Mouse (Mus musculus) heart, adult 9 months (tissue): ENCODE measurements around the gene Abcc2.

Experiments used
- DNase-seq, 2 experiments: peaks; one replicate each; pipeline ENCODE4 v3.0.0; 2022; ENCODE audit warnings: low spot score in 2 of 2

Gene Abcc2

GRCm38 (mm10) chr19:43777308-43777707 is 4.7 kb upstream of the Abcc2 start:
- DNase-seq: no peak

GRCm38 (mm10) chr19:43780391-43780790 is 1.6 kb upstream of the Abcc2 start:
- DNase-seq: no peak

GRCm38 (mm10) chr19:43784761-43785160 is 2.8 kb downstream of the Abcc2 start:
- DNase-seq: no peak

GRCm38 (mm10) chr19:43786249-43787026 is 4.4 kb downstream of the Abcc2 start:
- no peak for DNase-seq

GRCm38 (mm10) chr19:43789817-43790216 is 7.8 kb downstream of the Abcc2 start:
- no peak for DNase-seq

- no peak for DNase-seq
Measured at GRCm38 (mm10) chr19:43792537-43792936, 10.5 kb downstream of the Abcc2 start.

- no peak for DNase-seq
Measured at GRCm38 (mm10) chr19:43793951-43794350, 12.0 kb downstream of the Abcc2 start.

- DNase-seq: no peak
Measured at GRCm38 (mm10) chr19:43795511-43795910, 13.5 kb downstream of the Abcc2 start.

GRCm38 (mm10) chr19:43797216-43797615 is 15.2 kb downstream of the Abcc2 start:
- DNase-seq: no peak

- no peak for DNase-seq
Measured at GRCm38 (mm10) chr19:43801427-43802051, 19.5 kb downstream of the Abcc2 start.

GRCm38 (mm10) chr19:43803866-43804265 is 21.9 kb downstream of the Abcc2 start:
- DNase-seq: no peak

- no peak for DNase-seq
Measured at GRCm38 (mm10) chr19:43809331-43809730, 27.3 kb downstream of the Abcc2 start.

GRCm38 (mm10) chr19:43811419-43811818 is 29.4 kb downstream of the Abcc2 start:
- DNase-seq: no peak

- DNase-seq: no peak
Measured at GRCm38 (mm10) chr19:43813315-43813714, 31.3 kb downstream of the Abcc2 start.

GRCm38 (mm10) chr19:43815661-43816414 is 33.8 kb downstream of the Abcc2 start:
- no peak for DNase-seq

- DNase-seq: no peak
Measured at GRCm38 (mm10) chr19:43826855-43827254, 44.9 kb downstream of the Abcc2 start.

GRCm38 (mm10) chr19:43832425-43833069 is 50.6 kb downstream of the Abcc2 start:
- DNase-seq: peak; percentile 21 to 46

GRCm38 (mm10) chr19:43843184-43843583 is 61.2 kb downstream of the Abcc2 start:
- DNase-seq: no peak

GRCm38 (mm10) chr19:43845331-43845908 is 63.4 kb downstream of the Abcc2 start:
- no peak for DNase-seq

GRCm38 (mm10) chr19:43847056-43847455 is 65.1 kb downstream of the Abcc2 start:
- DNase-seq: no peak

- DNase-seq: no peak
Measured at GRCm38 (mm10) chr19:43847966-43848365, 66.0 kb downstream of the Abcc2 start.

GRCm38 (mm10) chr19:43850026-43850425 is 68.0 kb downstream of the Abcc2 start:
- no peak for DNase-seq
